Comparison of ENCODE assay signal across 8 mouse cellular contexts in genomic region chr7:25218705-25219415, GRCm38 (mm10). TPM values are rescaled to one million over a fixed set of nuclear protein-coding genes. Genes with fewer than 3 reads are reported as not detected.
DNase-seq lines count a peak whose midpoint lies in the region; ATAC-seq lines count a peak whose summit lies in the region.

No protein-coding gene starts in this region.

- DNase-seq in heart, adult 18-20 months = peak; percentile 39 to 43
- DNase-seq in heart, adult 8-10 months (ENCODE audit: low spot score) = no peak
- DNase-seq in cerebellum, adult 11-12 months = peak; percentile 78
- peak; percentile 68 for DNase-seq in forebrain, embryonic 14.5 days (ENCODE audit: low spot score)
- DNase-seq in neural tube, embryonic 11.5 days (ENCODE audit: low spot score) = peak; percentile 81
- DNase-seq in testis, postnatal 14 days (ENCODE audit: low spot score) = peak; percentile 52

- H3K9me3 ChIP-seq in forebrain, embryonic 14.5 days (replicated peaks; ENCODE audit: control insufficient read depth, low read length) = no peaks in the 10 kb centered on the region
- no peaks in the 10 kb centered on the region for H3K9me3 ChIP-seq in intestine, embryonic 15.5 days
- H3K9me3 ChIP-seq in liver, embryonic 15.5 days (replicated peaks) = no peaks in the 10 kb centered on the region
- H3K9me3 ChIP-seq in neural tube, embryonic 11.5 days (ENCODE audit: control insufficient read depth, low read length) = no peaks in the 10 kb centered on the region

- no peaks in the 10 kb centered on the region for H3K27me3 ChIP-seq in forebrain, embryonic 14.5 days (replicated peaks; ENCODE audit: control insufficient read depth, insufficient read depth, low read length)
- no peaks in the 10 kb centered on the region for H3K27me3 ChIP-seq in intestine, embryonic 15.5 days (replicated peaks)
- no peaks in the 10 kb centered on the region for H3K27me3 ChIP-seq in liver, embryonic 15.5 days
- H3K27me3 ChIP-seq in neural tube, embryonic 11.5 days (ENCODE audit: control insufficient read depth, insufficient read depth, low read length) = no peaks in the 10 kb centered on the region

- H3K4me1 ChIP-seq in forebrain, embryonic 14.5 days (ENCODE audit: control insufficient read depth, insufficient read depth, low read length) = peaks cover 22% of the 10 kb centered on the region
- peaks cover 40% of the 10 kb centered on the region for H3K4me1 ChIP-seq in intestine, embryonic 15.5 days (replicated peaks)
- peaks cover 73% of the 10 kb centered on the region for H3K4me1 ChIP-seq in liver, embryonic 15.5 days (replicated peaks)
- H3K4me1 ChIP-seq in neural tube, embryonic 11.5 days (ENCODE audit: control insufficient read depth, insufficient read depth, low read length) = peaks cover 20% of the 10 kb centered on the region

- ATAC-seq in forebrain, embryonic 14.5 days = peak; percentile 4
- ATAC-seq in intestine, embryonic 15.5 days = peak; percentile 31
- peak; percentile 17 for ATAC-seq in liver, embryonic 15.5 days (ENCODE audit: insufficient read depth)
- ATAC-seq in neural tube, embryonic 11.5 days (ENCODE audit: insufficient read depth, low FRiP score, low TSS enrichment) = peak; percentile 4

- H3K4me2 ChIP-seq in forebrain, embryonic 14.5 days (ENCODE audit: low read length) = peak overlapping the region; percentile 97
- peak overlapping the region; percentile 95 for H3K4me2 ChIP-seq in intestine, embryonic 15.5 days (replicated peaks)
- H3K4me2 ChIP-seq in liver, embryonic 15.5 days = peak overlapping the region; percentile 87
- peak overlapping the region; percentile 98 for H3K4me2 ChIP-seq in neural tube, embryonic 11.5 days (ENCODE audit: low read depth)

- WGBS in forebrain, embryonic 14.5 days = under 1% methylated on average over 53 of the region's 53 CpGs
- WGBS in intestine, embryonic 15.5 days = under 1% methylated on average over 52 of the region's 53 CpGs
- WGBS in liver, embryonic 15.5 days (ENCODE audit: insufficient replicate concordance) = under 1% methylated on average over 53 of the region's 53 CpGs
- under 1% methylated on average over 52 of the region's 53 CpGs for WGBS in neural tube, embryonic 11.5 days

- H3K27ac ChIP-seq in forebrain, embryonic 14.5 days (ENCODE audit: low read depth, low read length) = peak overlapping the region; percentile 75; the same call in 1 of the 2 replicates
- H3K27ac ChIP-seq in intestine, embryonic 15.5 days = peak overlapping the region; percentile 92
- peak overlapping the region; percentile 96 for H3K27ac ChIP-seq in liver, embryonic 15.5 days (replicated peaks)
- H3K27ac ChIP-seq in neural tube, embryonic 11.5 days (ENCODE audit: low read depth, low read length) = peak overlapping the region; percentile 78

- H3K9ac ChIP-seq in forebrain, embryonic 14.5 days (ENCODE audit: low read length) = peak overlapping the region; percentile 83
- peak overlapping the region; percentile 74 for H3K9ac ChIP-seq in intestine, embryonic 15.5 days
- peak overlapping the region; percentile 92 for H3K9ac ChIP-seq in liver, embryonic 15.5 days
- peak overlapping the region; percentile 78 for H3K9ac ChIP-seq in neural tube, embryonic 11.5 days (ENCODE audit: low read length)

- peak overlapping the region; percentile 64 for H3K4me3 ChIP-seq in forebrain, embryonic 14.5 days (ENCODE audit: low read depth, low read length)
- H3K4me3 ChIP-seq in intestine, embryonic 15.5 days (replicated peaks) = peak overlapping the region; percentile 80
- peak overlapping the region; percentile 89 for H3K4me3 ChIP-seq in liver, embryonic 15.5 days (replicated peaks)
- peak overlapping the region; percentile 61 for H3K4me3 ChIP-seq in neural tube, embryonic 11.5 days (ENCODE audit: low read depth, low read length)

- peaks cover 14% of the 10 kb centered on the region for H3K36me3 ChIP-seq in forebrain, embryonic 14.5 days (ENCODE audit: control insufficient read depth, insufficient read depth, low read length)
- 0 out of 2 replicates have a peak, but pooled peaks cover 3% of the 10 kb centered on the region for H3K36me3 ChIP-seq in intestine, embryonic 15.5 days
- H3K36me3 ChIP-seq in liver, embryonic 15.5 days (replicated peaks) = peaks cover 56% of the 10 kb centered on the region
- no peaks in the 10 kb centered on the region for H3K36me3 ChIP-seq in neural tube, embryonic 11.5 days (ENCODE audit: control insufficient read depth, insufficient read depth, low read length)

RNA-seq across cellular contexts. Expression of gene Dedd2, which starts 1.6 kb away (rescaled TPM):
- total RNA-seq in heart, adult 18-20 months (2021) = 10 to 100 TPM; 19.6 to 19.9 TPM
- total RNA-seq in heart, adult 8-10 months (2022) = 10 to 100 TPM; 14.0 to 23.0 (median 17.2) TPM
- polyA plus RNA-seq in forebrain, embryonic 14.5 days (2014; fragmentation: Nextera tagmentation; extraction: Ambion mirVana) = 10.8 and 12.5 TPM in 2 replicates
- polyA plus RNA-seq in intestine, embryonic 15.5 days (2015; fragmentation: Nextera tagmentation; extraction: Ambion mirVana) = 13.2 and 13.5 TPM in 2 replicates
- 35.4 and 39.1 TPM in 2 replicates for polyA plus RNA-seq in liver, embryonic 15.5 days (2015; fragmentation: Nextera tagmentation; extraction: Ambion mirVana)
- polyA plus RNA-seq in neural tube, embryonic 11.5 days (2014; fragmentation: Nextera tagmentation; extraction: Ambion mirVana) = 11.0 and 11.6 TPM in 2 replicates

RNA-seq across cellular contexts. Expression of gene Zfp526, which starts 2.4 kb away (rescaled TPM):
- 1 to 10 TPM; 6.3 to 7.4 TPM for total RNA-seq in heart, adult 18-20 months (2021)
- total RNA-seq in heart, adult 8-10 months (2022) = 10 to 100 TPM in 2 of 4 experiments, 1 to 10 TPM in 2; 9.0 to 12.3 (median 9.9) TPM
- 2.3 and 2.8 TPM in 2 replicates for polyA plus RNA-seq in forebrain, embryonic 14.5 days (2014; fragmentation: Nextera tagmentation; extraction: Ambion mirVana)
- 2.6 and 2.8 TPM in 2 replicates for polyA plus RNA-seq in intestine, embryonic 15.5 days (2015; fragmentation: Nextera tagmentation; extraction: Ambion mirVana)
- 1.8 and 2.1 TPM in 2 replicates for polyA plus RNA-seq in liver, embryonic 15.5 days (2015; fragmentation: Nextera tagmentation; extraction: Ambion mirVana)
- polyA plus RNA-seq in neural tube, embryonic 11.5 days (2014; fragmentation: Nextera tagmentation; extraction: Ambion mirVana) = 3.7 and 3.8 TPM in 2 replicates

RNA-seq across cellular contexts. Expression of gene Gsk3a, which starts 18.8 kb away (rescaled TPM):
- 10 to 100 TPM; 61.4 to 68.5 TPM for total RNA-seq in heart, adult 18-20 months (2021)
- 10 to 100 TPM; 66.1 to 71.3 (median 68.3) TPM for total RNA-seq in heart, adult 8-10 months (2022)
- polyA plus RNA-seq in forebrain, embryonic 14.5 days (2014; fragmentation: Nextera tagmentation; extraction: Ambion mirVana) = 20.2 and 20.5 TPM in 2 replicates
- polyA plus RNA-seq in intestine, embryonic 15.5 days (2015; fragmentation: Nextera tagmentation; extraction: Ambion mirVana) = 8.0 and 10.3 TPM in 2 replicates
- polyA plus RNA-seq in liver, embryonic 15.5 days (2015; fragmentation: Nextera tagmentation; extraction: Ambion mirVana) = 6.4 and 7.4 TPM in 2 replicates
- 15.9 and 19.7 TPM in 2 replicates for polyA plus RNA-seq in neural tube, embryonic 11.5 days (2014; fragmentation: Nextera tagmentation; extraction: Ambion mirVana)

RNA-seq across cellular contexts. Expression of gene Erf, which starts 31.7 kb away (rescaled TPM):
- 10 to 100 TPM; 15.8 to 16.9 TPM for total RNA-seq in heart, adult 18-20 months (2021)
- 10 to 100 TPM; 17.2 to 22.5 (median 21.2) TPM for total RNA-seq in heart, adult 8-10 months (2022)
- polyA plus RNA-seq in forebrain, embryonic 14.5 days (2014; fragmentation: Nextera tagmentation; extraction: Ambion mirVana) = 7.7 and 8.2 TPM in 2 replicates
- polyA plus RNA-seq in intestine, embryonic 15.5 days (2015; fragmentation: Nextera tagmentation; extraction: Ambion mirVana) = 14.8 TPM in 2 replicates
- polyA plus RNA-seq in liver, embryonic 15.5 days (2015; fragmentation: Nextera tagmentation; extraction: Ambion mirVana) = 4.6 and 4.8 TPM in 2 replicates
- polyA plus RNA-seq in neural tube, embryonic 11.5 days (2014; fragmentation: Nextera tagmentation; extraction: Ambion mirVana) = 16.2 and 16.7 TPM in 2 replicates

RNA-seq across cellular contexts. Expression of gene Pou2f2, which starts 39.3 kb away (rescaled TPM):
- total RNA-seq in heart, adult 18-20 months (2021) = 1 to 10 TPM in 1 of 2 experiments, under 1 TPM in 1; 0.25 to 1.5 TPM
- under 1 TPM; 0.49 to 0.72 (median 0.55) TPM for total RNA-seq in heart, adult 8-10 months (2022)
- 15.5 and 21.1 TPM in 2 replicates for polyA plus RNA-seq in forebrain, embryonic 14.5 days (2014; fragmentation: Nextera tagmentation; extraction: Ambion mirVana)
- polyA plus RNA-seq in intestine, embryonic 15.5 days (2015; fragmentation: Nextera tagmentation; extraction: Ambion mirVana) = 1.8 TPM in 2 replicates
- polyA plus RNA-seq in liver, embryonic 15.5 days (2015; fragmentation: Nextera tagmentation; extraction: Ambion mirVana) = 1.6 and 2.1 TPM in 2 replicates
- 33.7 and 40.9 TPM in 2 replicates for polyA plus RNA-seq in neural tube, embryonic 11.5 days (2014; fragmentation: Nextera tagmentation; extraction: Ambion mirVana)
